Mouse (Mus musculus): ENCODE data around the gene Pcbp2.

Pcbp2 gene

DNA sequence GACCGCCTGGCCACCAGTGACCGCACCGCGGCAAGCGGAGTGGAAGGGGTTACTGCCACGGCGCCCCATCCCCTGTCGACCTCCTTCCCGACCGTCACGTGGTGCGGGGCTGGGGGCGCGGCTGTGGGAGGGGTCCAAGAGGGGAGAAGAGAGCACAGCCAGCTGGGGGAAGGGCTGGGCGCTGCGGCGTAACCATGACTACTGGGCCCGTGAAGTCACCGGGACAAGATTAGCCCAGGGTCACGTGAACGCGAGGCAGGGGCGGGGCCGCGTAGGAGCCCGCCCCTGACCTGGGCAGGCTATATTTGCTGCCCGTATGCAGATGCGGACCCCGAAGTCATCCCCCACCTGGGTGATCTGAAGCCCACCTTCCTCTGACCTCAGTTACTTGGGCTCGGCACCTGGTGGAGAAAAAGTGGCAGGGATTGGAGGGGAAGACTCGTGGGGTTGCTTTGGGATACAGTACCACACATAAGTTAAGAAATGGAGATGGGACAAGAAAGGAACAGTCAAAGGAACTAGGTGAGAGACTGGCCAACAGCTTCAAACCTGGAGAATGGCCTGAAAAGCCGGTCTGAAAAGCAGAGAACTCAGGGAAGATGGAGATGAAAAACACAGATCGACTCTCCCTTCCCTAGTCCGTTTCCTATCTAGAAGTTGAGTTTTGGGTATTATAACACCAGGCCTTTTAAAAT, 40.4 kb downstream of the Pcbp2 start:
- peak; percentile 61; the same call in 1 of the 2 replicates for TF ChIP-seq GATA4 (IDR thresholded peaks at IDR 0.05; ENCODE audit: insufficient replicate concordance, low read length)

DNA sequence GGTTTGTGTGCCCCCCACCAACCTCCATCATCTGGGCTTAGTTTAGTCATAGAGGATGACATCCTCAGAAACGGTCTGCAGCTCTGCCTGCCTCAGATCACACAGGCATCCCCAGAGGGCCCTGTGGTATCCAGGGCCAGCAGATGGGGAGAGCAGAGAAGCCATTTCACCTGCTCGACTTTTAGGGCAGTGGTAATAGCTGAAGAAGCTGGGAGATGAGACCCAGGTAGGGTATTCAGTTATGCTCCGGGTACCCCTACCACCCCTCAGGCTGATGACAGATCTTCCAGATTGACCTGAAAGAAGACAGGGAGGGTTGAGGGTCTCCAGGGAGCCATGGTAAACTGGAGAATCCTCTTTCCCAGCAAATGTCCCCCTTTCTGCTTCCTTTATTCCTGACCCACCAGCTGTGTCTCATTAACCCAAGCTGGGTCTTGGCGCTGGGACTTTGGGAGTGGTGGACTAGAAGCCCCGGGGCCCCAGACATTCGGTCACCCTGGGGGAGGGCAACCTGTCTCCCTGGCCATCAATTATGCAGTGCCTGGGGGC, 41.0 kb downstream of the Pcbp2 start:
- TF ChIP-seq GATA4 (IDR thresholded peaks at IDR 0.05; ENCODE audit: insufficient replicate concordance, low read length) = no peak

DNA sequence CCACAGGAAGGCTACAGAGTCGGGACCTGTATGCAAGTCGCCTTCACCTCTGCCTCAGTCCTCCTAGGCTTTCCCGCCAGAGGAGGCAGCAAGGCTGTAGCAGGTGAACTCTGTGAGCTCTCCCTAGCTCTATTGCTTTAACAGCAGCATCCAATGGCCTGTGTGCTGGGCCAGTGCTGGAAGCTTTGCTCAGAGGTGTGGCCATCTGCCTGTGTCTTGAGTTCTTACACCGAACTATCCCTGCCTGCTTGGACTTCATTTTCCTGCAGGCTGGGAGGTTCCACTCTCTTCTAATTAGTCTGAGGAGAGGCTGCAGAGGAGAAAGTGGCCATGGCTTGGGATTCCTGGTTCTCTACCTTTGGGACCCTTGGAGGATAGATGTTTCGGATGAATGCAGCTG, 41.7 kb downstream of the Pcbp2 start:
- no peak for TF ChIP-seq GATA4 (IDR thresholded peaks at IDR 0.05; ENCODE audit: insufficient replicate concordance, low read length)

DNA sequence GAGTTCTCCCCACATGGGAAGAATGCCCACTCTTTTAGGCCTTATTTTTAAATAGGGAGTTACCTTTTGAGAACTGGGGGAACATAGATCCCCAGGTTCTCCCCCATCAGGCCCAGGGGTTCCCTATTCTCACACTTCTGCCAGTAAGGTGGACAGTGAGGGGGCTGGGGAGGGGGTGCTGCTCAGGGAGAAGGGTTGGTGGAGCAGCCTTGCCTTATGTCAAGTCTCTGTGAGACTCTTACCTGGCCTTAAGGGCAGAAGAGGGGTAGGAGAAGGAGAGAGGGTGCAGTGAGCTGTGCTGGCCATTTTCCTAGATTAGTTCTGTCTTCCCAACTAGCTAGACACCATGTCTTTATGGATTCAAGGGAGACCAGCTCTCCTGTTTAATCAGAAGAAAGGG, 42.1 kb downstream of the Pcbp2 start:
- TF ChIP-seq GATA4 (IDR thresholded peaks at IDR 0.05; ENCODE audit: insufficient replicate concordance, low read length) = no peak

DNA sequence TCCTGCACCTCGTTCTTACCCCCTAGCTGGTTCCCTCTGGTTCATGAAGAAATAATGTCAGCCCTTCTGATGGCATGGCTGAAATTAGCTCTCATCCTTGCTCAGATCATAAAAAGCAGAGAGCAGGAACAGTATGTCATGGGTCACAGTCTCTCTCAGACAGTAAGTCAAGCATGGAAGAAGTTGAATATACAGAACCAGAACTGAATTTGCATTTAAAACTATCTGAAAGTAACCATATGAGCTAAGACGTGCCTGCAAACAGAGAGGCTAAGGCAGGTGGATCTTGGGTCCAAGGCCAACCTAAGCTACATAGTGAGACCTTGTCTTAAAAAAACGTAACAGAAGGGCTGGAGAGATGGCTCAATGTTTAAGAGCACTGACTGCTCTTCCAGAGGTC, 42.7 kb downstream of the Pcbp2 start:
- no peak for TF ChIP-seq GATA4 (IDR thresholded peaks at IDR 0.05; ENCODE audit: insufficient replicate concordance, low read length)

DNA sequence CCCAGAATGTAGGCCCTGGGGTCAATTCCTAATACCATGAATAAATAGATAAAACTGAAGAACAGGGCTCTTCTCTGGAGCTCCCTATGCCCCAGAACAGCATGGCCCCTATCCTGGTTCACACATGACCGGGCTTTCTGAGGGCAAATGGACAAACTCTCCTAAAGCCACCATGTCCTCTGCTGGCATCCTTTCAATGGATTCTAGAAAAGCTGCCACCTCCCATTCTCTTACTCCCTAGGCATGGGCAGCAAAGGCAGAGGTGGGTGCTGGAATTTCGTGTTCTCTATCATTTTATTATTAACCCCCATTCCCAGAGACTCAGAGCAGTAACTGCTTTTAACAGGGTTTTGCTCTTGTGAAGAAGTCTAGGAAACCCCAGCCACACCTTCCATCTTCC, 44.9 kb downstream of the Pcbp2 start:
- TF ChIP-seq GATA4 (IDR thresholded peaks at IDR 0.05; ENCODE audit: insufficient replicate concordance, low read length) = no peak

DNA sequence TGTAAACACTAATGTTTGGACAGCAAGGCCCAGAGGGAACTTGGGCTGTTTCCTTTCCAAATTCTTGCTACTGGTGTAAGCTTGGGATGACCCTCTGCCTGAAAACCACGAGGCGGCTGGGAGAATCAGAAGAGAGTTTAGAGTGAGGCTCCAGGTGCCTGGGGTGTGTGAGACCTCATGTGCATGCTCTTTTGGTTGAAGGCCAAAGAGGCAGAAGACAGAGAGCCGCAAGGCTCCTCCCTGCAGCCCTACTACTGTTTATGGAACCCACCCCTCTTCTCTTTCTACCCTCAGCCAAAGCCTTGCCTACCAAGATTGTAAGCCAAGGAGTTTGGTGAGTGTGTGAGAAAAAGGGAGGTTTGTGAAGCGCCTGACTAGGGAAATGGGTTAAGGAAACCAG, 45.5 kb downstream of the Pcbp2 start:
- TF ChIP-seq GATA4 (IDR thresholded peaks at IDR 0.05; ENCODE audit: insufficient replicate concordance, low read length) = no peak

DNA sequence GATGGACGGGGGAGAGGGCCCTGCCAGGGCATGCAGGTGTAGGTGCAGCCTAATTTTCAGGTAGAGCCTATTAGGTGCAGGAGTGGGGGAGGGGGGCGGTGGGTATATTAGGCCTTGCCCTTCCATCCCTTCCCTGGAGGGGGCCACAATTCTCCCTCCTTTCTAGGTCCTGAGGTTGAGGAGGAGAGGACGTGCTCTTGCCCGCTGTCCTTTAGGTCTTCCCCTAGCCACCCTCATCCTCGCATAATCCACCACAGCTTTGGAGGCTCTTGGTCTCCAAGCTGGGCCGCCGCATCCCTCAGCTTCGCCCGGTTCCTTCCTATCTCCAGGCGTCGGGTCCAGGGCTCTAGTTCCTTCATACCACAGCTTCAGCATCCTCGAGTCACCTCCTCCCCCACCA, 46.0 kb downstream of the Pcbp2 start:
- no peak for TF ChIP-seq GATA4 (IDR thresholded peaks at IDR 0.05; ENCODE audit: insufficient replicate concordance, low read length)

DNA sequence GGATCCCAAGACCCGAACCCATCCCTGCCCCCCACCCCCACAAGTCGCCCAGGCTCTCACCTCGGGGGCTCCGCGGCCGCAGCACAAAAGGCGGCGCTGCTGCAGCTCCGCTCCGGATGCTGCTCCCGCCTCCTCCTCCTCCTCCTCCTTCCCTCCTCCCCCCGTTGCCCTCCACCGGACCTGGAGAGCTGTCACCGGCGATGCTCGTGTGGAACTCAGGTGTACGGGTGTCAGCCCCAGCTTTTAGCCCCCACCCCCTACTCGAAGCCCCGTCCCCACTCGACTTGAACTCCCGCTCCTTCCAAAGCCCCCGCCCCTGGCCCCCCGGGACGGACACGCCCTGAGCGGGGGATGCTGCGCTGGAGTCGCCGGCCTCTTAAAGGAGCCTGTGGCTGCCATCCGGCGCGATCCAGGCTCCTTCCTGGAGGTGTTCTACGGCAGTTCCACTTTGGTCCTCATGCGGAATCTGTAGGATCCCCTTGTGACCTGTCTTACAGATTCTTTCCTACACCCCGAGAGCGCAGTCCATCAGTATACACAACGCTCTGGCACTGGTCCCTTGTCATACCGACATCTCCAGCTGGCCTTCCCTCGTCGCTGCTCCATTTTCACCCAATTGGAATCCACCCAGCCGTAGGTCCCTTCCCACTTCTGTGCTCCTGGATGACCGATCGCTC, 46.5 kb downstream of the Pcbp2 start, which contains the start of gene Map3k12:
TSS of gene Map3k12 (minus strand) at position 337 of the 677 bp plus-strand sequence.
- TF ChIP-seq GATA4 (IDR thresholded peaks at IDR 0.05; ENCODE audit: insufficient replicate concordance, low read length) = no peak

DNA sequence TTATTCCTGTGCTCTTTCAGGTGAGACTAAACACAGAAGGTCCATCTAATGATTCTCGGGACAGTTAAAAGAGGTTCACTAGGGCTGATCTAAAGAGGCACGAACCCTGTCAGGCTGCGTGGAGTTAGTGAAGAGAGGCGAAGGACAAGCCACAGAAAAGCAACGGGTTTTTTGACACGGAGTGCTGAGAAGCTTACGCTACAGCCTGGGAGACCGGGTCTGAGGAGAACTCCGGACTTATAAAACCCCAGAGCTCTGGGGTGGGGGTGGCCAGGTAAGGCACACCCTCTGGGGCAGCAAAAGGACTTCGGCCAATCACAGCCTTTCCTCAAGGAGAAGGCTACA, 47.3 kb downstream of the Pcbp2 start:
- TF ChIP-seq GATA4 (IDR thresholded peaks at IDR 0.05; ENCODE audit: insufficient replicate concordance, low read length) = no peak

DNA sequence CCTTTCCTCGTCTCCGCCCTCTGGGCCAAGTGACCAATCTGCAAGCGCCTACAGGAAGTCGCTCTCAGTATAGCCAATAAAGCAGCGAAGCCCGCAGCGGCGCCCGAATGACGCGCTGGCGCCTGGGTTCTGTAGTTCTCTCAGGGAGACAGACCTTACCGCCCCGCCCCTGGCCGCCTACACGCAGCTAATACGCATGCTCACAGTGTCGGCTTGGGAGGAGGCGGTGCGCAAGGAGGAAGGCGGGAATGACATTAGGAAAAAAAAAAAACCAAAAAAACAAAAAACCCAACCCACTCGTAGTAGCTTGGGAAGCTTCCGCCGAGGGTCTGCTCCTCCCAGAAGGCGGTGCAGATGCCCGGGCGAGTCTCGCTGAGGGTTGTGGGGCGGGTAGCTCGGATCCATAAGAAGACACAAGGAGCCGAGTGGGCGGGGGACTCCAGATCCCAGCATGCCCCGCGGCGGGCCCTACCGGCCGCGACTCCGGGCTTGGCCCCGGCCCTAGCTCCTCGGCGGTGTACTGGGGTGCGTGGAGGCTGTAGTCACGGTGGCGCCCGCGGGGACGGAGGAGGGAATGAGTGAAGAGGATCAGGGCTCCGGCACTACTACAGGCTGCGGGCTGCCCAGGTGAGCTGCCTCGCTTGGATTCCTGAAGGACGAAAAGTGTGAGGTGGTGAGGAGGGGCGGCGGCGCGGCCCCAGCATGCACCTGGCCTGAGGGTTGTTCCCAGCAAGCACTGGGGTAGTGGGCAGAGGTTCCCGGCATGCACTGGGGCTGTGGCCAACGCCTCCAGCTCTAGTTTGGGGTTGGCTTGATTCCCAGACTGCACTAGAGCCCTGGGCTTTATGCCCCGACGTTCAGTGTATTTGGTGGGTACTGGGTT, 47.9 kb downstream of the Pcbp2 start, which contains the start of gene Tarbp2:
TSS of gene Tarbp2 (plus strand) at position 217 of the 883 bp plus-strand sequence.
- no peak for TF ChIP-seq GATA4 (IDR thresholded peaks at IDR 0.05; ENCODE audit: insufficient replicate concordance, low read length)

DNA sequence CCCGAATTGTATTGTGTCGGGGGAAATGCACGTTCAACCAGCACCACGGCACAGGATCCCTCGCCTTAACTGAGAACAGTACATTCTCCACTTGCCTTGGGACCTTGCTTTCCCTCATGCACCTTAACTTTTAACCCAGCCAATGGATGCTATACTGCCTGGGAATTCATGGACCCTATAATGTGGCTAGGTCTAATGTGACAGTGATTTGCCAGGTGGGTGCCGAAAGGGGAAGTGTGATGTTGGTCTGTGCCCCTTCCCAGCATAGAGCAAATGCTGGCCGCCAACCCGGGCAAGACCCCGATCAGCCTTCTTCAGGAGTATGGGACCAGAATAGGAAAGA, 48.5 kb downstream of the Pcbp2 start:
- no peak for TF ChIP-seq GATA4 (IDR thresholded peaks at IDR 0.05; ENCODE audit: insufficient replicate concordance, low read length)

DNA sequence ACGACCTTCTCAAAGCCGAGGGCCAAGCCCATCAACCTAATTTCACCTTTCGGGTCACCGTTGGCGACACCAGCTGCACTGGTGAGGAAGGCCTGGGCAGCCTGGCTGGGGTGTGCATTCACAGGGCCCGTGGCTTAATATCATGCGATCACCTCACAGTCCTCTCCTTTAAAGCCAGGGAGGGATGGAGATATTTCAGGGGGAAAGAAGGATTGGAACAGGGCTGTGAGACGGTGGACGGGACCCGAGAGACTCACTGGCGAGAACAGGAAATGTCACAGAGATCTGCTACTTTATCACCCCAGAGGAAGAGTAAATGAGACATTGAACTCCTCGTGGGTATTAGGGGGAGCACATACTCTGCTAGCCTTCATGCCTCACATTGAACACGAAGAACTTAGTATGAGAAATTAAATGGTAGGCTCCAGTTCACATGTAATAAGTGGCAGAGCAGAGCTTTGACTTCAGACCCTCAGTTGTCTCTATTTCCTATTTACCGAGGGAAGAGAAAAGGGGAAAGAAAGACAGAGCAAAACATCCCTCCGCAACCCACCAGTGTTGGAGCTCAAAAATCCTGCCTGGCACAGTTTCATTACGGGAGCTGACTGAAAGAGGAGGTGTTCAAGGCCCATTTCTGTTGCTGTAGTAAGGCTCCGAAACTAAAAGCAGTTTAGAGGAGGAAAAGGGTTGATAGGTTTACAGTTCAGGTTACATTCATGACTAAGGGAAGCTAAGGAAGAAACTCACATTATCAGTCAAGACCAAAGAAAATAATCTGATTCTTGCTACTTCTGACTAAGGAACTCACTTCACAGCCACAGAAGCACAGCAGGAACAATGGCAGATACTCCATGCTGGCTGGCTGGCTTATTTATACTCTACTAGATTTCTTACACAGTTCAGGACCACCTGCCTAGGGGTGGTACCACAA, 49.1 kb downstream of the Pcbp2 start:
- TF ChIP-seq GATA4 (IDR thresholded peaks at IDR 0.05; ENCODE audit: insufficient replicate concordance, low read length) = no peak

DNA sequence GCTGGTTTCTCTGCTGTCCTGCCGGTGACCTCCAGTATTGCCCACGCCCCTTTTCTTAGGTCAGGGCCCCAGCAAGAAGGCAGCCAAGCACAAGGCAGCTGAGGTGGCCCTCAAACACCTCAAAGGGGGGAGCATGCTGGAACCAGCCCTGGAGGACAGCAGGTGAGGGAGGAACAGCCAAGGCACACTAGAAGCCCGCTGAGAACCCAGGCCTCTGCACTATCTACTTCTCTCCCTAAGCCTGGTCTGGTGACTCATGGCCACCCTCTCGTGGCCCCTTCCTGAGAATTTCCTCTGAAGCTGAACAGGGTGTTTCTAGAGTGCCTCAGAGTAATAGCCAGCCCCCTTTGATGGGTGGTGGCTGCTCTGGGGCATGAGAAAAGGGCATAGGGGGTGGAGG, 50.1 kb downstream of the Pcbp2 start:
- no peak for TF ChIP-seq GATA4 (IDR thresholded peaks at IDR 0.05; ENCODE audit: insufficient replicate concordance, low read length)

DNA sequence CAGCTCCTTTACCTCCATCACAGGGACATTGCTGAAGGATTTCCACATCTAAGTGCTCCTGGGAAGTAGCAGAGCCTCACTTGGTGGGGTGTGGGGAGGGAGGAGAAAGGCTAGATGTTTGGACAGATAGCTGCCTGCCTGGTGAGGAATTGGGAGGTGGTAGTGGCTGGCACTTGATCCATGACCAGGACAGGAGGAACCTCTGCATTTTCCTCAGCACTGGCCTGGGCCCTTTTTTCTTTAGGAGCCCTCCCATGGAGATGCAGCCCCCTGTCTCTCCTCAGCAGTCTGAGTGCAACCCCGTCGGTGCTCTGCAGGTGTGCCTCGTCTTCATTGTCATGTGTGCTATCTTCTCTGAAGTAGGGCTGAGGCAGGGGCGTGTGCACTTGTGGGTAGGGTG, 51.1 kb downstream of the Pcbp2 start:
- TF ChIP-seq GATA4 (IDR thresholded peaks at IDR 0.05; ENCODE audit: insufficient replicate concordance, low read length) = no peak

All from liver, adult (tissue).